Mouse (Mus musculus): ENCODE measurements around the gene Ints5. TPM values are rescaled to one million over a fixed set of nuclear protein-coding genes. Genes with fewer than 3 reads are reported as not detected.
A peak's percentile ranks its signal among the peaks of the same experiment; 100 is the strongest.

The Ints5 gene
- polyA plus RNA-seq, 1 experiment from 2014 or later, result 40.8 TPM

GRCm38 (mm10) chr19:8941136-8941514, 48.3 kb downstream of the Ints5 start:
- Histone ChIP-seq H3K4me1 (peaks cover 48% of the 10 kb centered on the region), H3K27me3 (replicated peaks) (no peaks in the 10 kb centered on the region), H3K4me3 (peak overlapping the region; percentile 97), H3K36me3 (peaks cover 69% of the 10 kb centered on the region), H3K9me3 (replicated peaks) (no peaks in the 10 kb centered on the region), H3K4me2 (peak overlapping the region; percentile 69), H3K27ac (peak overlapping the region; percentile 97), H3K9ac (peak overlapping the region; percentile 99)
- WGBS (ENCODE audit: insufficient replicate concordance), result 54% methylated on average over 10 of the region's 10 CpGs
- ATAC-seq, result 0 out of 2 replicates have a peak, but pooled peaks have one; percentile 2

- Histone ChIP-seq H3K36me3 (peaks cover 69% of the 10 kb centered on the region), H3K4me3 (peak within 1 kb of the TSS; percentile 97), H3K9ac (peak within 1 kb of the TSS; percentile 99), H3K4me1 (peaks cover 53% of the 10 kb centered on the region), H3K27me3 (replicated peaks) (no peaks in the 10 kb centered on the region), H3K27ac (peak within 1 kb of the TSS; percentile 97), H3K9me3 (replicated peaks) (no peaks in the 10 kb centered on the region), H3K4me2 (peak within 1 kb of the TSS; percentile 69)
- ATAC-seq, result peak; percentile 89
- WGBS (ENCODE audit: insufficient replicate concordance), result under 1% methylated on average over 64 of the region's 64 CpGs
Observed at GRCm38 (mm10) chr19:8941515-8942217, 48.9 kb downstream of the Ints5 start, which contains the start of gene Mta2. Mta2 (plus strand) TSS chr19:8941875.

- Histone ChIP-seq H3K4me2 (peak overlapping the region; percentile 69), H3K4me1 (peaks cover 59% of the 10 kb centered on the region)
Observed at GRCm38 (mm10) chr19:8942276-8942964, 49.6 kb downstream of the Ints5 start.

GRCm38 (mm10) chr19:8943047-8943446, 50.2 kb downstream of the Ints5 start:
- no peaks in the 10 kb centered on the region for H3K9me3 ChIP-seq (replicated peaks)
- H3K4me1 ChIP-seq, result peaks cover 66% of the 10 kb centered on the region
- WGBS (ENCODE audit: insufficient replicate concordance), result 32% methylated on average over 2 of the region's 2 CpGs

More at GRCm38 (mm10) chr19:8942276-8942964, 49.6 kb downstream of the Ints5 start:
- no peaks in the 10 kb centered on the region for H3K27me3 ChIP-seq (replicated peaks)
- H3K36me3 ChIP-seq, result peaks cover 68% of the 10 kb centered on the region
- peak overlapping the region; percentile 97 for H3K27ac ChIP-seq
- H3K9me3 ChIP-seq (replicated peaks), result no peaks in the 10 kb centered on the region
- ATAC-seq, result peak; percentile 20
- peak overlapping the region; percentile 99 for H3K9ac ChIP-seq
- WGBS (ENCODE audit: insufficient replicate concordance), result under 1% methylated on average over 46 of the region's 46 CpGs
- peak overlapping the region; percentile 97 for H3K4me3 ChIP-seq

GRCm38 (mm10) chr19:8944062-8944461, 51.3 kb downstream of the Ints5 start:
- Histone ChIP-seq H3K27ac (peak overlapping the region; percentile 97), H3K4me3 (peak overlapping the region; percentile 97), H3K4me2 (peak overlapping the region; percentile 69), H3K4me1 (peaks cover 67% of the 10 kb centered on the region), H3K27me3 (replicated peaks) (no peaks in the 10 kb centered on the region), H3K9ac (peak overlapping the region; percentile 99), H3K36me3 (peaks cover 70% of the 10 kb centered on the region), H3K9me3 (replicated peaks) (no peaks in the 10 kb centered on the region)
- WGBS (ENCODE audit: insufficient replicate concordance), result 14% methylated on average over 5 of the region's 5 CpGs
- peak; percentile 51 for ATAC-seq

More at GRCm38 (mm10) chr19:8943047-8943446, 50.2 kb downstream of the Ints5 start:
- Histone ChIP-seq H3K27me3 (replicated peaks) (no peaks in the 10 kb centered on the region), H3K36me3 (peaks cover 70% of the 10 kb centered on the region), H3K9ac (peak overlapping the region; percentile 99), H3K4me2 (peak overlapping the region; percentile 69), H3K27ac (peak overlapping the region; percentile 97), H3K4me3 (peak overlapping the region; percentile 97)
- no peak for ATAC-seq

- Histone ChIP-seq H3K27me3 (replicated peaks) (no peaks in the 10 kb centered on the region), H3K36me3 (peaks cover 71% of the 10 kb centered on the region), H3K27ac (peak overlapping the region; percentile 97), H3K9me3 (replicated peaks) (no peaks in the 10 kb centered on the region), H3K9ac (peak overlapping the region; percentile 99), H3K4me1 (peaks cover 67% of the 10 kb centered on the region), H3K4me3 (peak overlapping the region; percentile 30), H3K4me2 (peak overlapping the region; percentile 69)
- ATAC-seq, result no peak
- 25% methylated on average over 5 of the region's 5 CpGs for WGBS (ENCODE audit: insufficient replicate concordance)
Observed at GRCm38 (mm10) chr19:8944750-8945149, 51.9 kb downstream of the Ints5 start.

- ATAC-seq, result no peak
- Histone ChIP-seq H3K4me1 (peaks cover 65% of the 10 kb centered on the region), H3K9ac (peak overlapping the region; percentile 99; the same call in 1 of the 2 replicates), H3K27me3 (replicated peaks) (no peaks in the 10 kb centered on the region), H3K36me3 (peaks cover 73% of the 10 kb centered on the region), H3K9me3 (replicated peaks) (no peaks in the 10 kb centered on the region), H3K4me3 (peak overlapping the region; percentile 30), H3K27ac (peak overlapping the region; percentile 97), H3K4me2 (peak overlapping the region; percentile 69)
- WGBS (ENCODE audit: insufficient replicate concordance), result 81% methylated on average over 6 of the region's 6 CpGs
Observed at GRCm38 (mm10) chr19:8945251-8945650, 52.4 kb downstream of the Ints5 start.

- peak overlapping the region; percentile 76 for H3K27ac ChIP-seq
- H3K4me3 ChIP-seq, result peak overlapping the region; percentile 5; the same call in 1 of the 2 replicates
- H3K4me2 ChIP-seq, result peak overlapping the region; percentile 69
- H3K27me3 ChIP-seq (replicated peaks), result no peaks in the 10 kb centered on the region
- peak; percentile 58; the same call in 1 of the 2 replicates for ATAC-seq
- WGBS (ENCODE audit: insufficient replicate concordance), result 43% methylated on average over 7 of the region's 7 CpGs
- peak overlapping the region; percentile 50 for H3K9ac ChIP-seq
- no peaks in the 10 kb centered on the region for H3K9me3 ChIP-seq (replicated peaks)
- peaks cover 84% of the 10 kb centered on the region for H3K36me3 ChIP-seq
- peaks cover 61% of the 10 kb centered on the region for H3K4me1 ChIP-seq
Observed at GRCm38 (mm10) chr19:8946929-8947328, 54.1 kb downstream of the Ints5 start.

Small RNAs within 50 kb of the gene (microRNA-seq; reads per million reads assigned to microRNA genes)
- gene Mir5136, result 1.4 reads per million

Other genes with a start within 250 kb of the Ints5 start
- not detected in 2 replicates for gene Chrm1, start 229.2 kb upstream of the Ints5 start, polyA plus RNA-seq (2016; fragmentation: Nextera tagmentation; extraction: Ambion mirVana)
- 133 and 141 TPM in 2 replicates for gene Slc3a2, start 169.6 kb upstream of the Ints5 start, polyA plus RNA-seq (2016; fragmentation: Nextera tagmentation; extraction: Ambion mirVana)
- 87.1 and 95.9 TPM in 2 replicates for gene Wdr74, start 157.2 kb upstream of the Ints5 start, polyA plus RNA-seq (2016; fragmentation: Nextera tagmentation; extraction: Ambion mirVana)
- gene 1700092M07Rik, start 152.3 kb upstream of the Ints5 start, polyA plus RNA-seq (2016; fragmentation: Nextera tagmentation; extraction: Ambion mirVana), result 2.1 and 2.3 TPM in 2 replicates
- 56.2 and 58.4 TPM in 2 replicates for gene Stx5a, start 151.6 kb upstream of the Ints5 start, polyA plus RNA-seq (2016; fragmentation: Nextera tagmentation; extraction: Ambion mirVana)
- 116 and 130 TPM in 2 replicates for gene Nxf1, start 135.9 kb upstream of the Ints5 start, polyA plus RNA-seq (2016; fragmentation: Nextera tagmentation; extraction: Ambion mirVana)
- gene Tmem223, start 122.0 kb upstream of the Ints5 start, polyA plus RNA-seq (2016; fragmentation: Nextera tagmentation; extraction: Ambion mirVana), result 77.4 and 80.0 TPM in 2 replicates
- 99.1 and 104 TPM in 2 replicates for gene Tmem179b, start 118.5 kb upstream of the Ints5 start, polyA plus RNA-seq (2016; fragmentation: Nextera tagmentation; extraction: Ambion mirVana)
- gene Taf6l, start 106.6 kb upstream of the Ints5 start, polyA plus RNA-seq (2016; fragmentation: Nextera tagmentation; extraction: Ambion mirVana), result 21.8 and 23.1 TPM in 2 replicates
- 105 and 110 TPM in 2 replicates for gene Polr2g, start 94.4 kb upstream of the Ints5 start, polyA plus RNA-seq (2016; fragmentation: Nextera tagmentation; extraction: Ambion mirVana)
- gene Zbtb3, start 90.5 kb upstream of the Ints5 start, polyA plus RNA-seq (2016; fragmentation: Nextera tagmentation; extraction: Ambion mirVana), result 2.3 and 2.8 TPM in 2 replicates
- 29.6 and 31.6 TPM in 2 replicates for gene Ttc9c, start 73.7 kb upstream of the Ints5 start, polyA plus RNA-seq (2016; fragmentation: Nextera tagmentation; extraction: Ambion mirVana)
- 3.5 and 3.6 TPM in 2 replicates for gene Hnrnpul2, start 73.0 kb upstream of the Ints5 start, polyA plus RNA-seq (2016; fragmentation: Nextera tagmentation; extraction: Ambion mirVana)
- gene AC129217.1, start 63.2 kb upstream of the Ints5 start, polyA plus RNA-seq (2016; fragmentation: Nextera tagmentation; extraction: Ambion mirVana), result 0.26 TPM in 1 of 2 replicates, not detected in the other
- 37.0 and 45.2 TPM in 2 replicates for gene Bscl2, start 55.5 kb upstream of the Ints5 start, polyA plus RNA-seq (2016; fragmentation: Nextera tagmentation; extraction: Ambion mirVana)
- gene Gng3, start 53.8 kb upstream of the Ints5 start, polyA plus RNA-seq (2016; fragmentation: Nextera tagmentation; extraction: Ambion mirVana), result 0.62 and 0.65 TPM in 2 replicates
- 0.11 TPM in 1 of 2 replicates, not detected in the other for gene Lrrn4cl, start 42.2 kb upstream of the Ints5 start, polyA plus RNA-seq (2016; fragmentation: Nextera tagmentation; extraction: Ambion mirVana)
- gene Ubxn1, start 21.5 kb upstream of the Ints5 start, polyA plus RNA-seq (2016; fragmentation: Nextera tagmentation; extraction: Ambion mirVana), result 133 and 135 TPM in 2 replicates
- gene Uqcc3, start 12.1 kb upstream of the Ints5 start, polyA plus RNA-seq (2016; fragmentation: Nextera tagmentation; extraction: Ambion mirVana), result 40.6 and 43.4 TPM in 2 replicates
- 76.1 and 80.4 TPM in 2 replicates for gene Lbhd1, start 9.3 kb upstream of the Ints5 start, polyA plus RNA-seq (2016; fragmentation: Nextera tagmentation; extraction: Ambion mirVana)
- not detected in 2 replicates for gene Gm49403, start 9.1 kb upstream of the Ints5 start, polyA plus RNA-seq (2016; fragmentation: Nextera tagmentation; extraction: Ambion mirVana)
- gene 1810009A15Rik, start 4.2 kb upstream of the Ints5 start, polyA plus RNA-seq (2016; fragmentation: Nextera tagmentation; extraction: Ambion mirVana), result 107 and 111 TPM in 2 replicates
- gene Gm49416, start 4.1 kb upstream of the Ints5 start, polyA plus RNA-seq (2016; fragmentation: Nextera tagmentation; extraction: Ambion mirVana), result not detected in 2 replicates
- gene Ganab, start 5.1 kb downstream of the Ints5 start, polyA plus RNA-seq (2016; fragmentation: Nextera tagmentation; extraction: Ambion mirVana), result 61.9 TPM in 2 replicates
- 28.4 and 31.7 TPM in 2 replicates for gene B3gat3, start 27.4 kb downstream of the Ints5 start, polyA plus RNA-seq (2016; fragmentation: Nextera tagmentation; extraction: Ambion mirVana)
- gene Rom1, start 36.4 kb downstream of the Ints5 start, polyA plus RNA-seq (2016; fragmentation: Nextera tagmentation; extraction: Ambion mirVana), result 3.0 and 3.4 TPM in 2 replicates
- 21.3 and 23.0 TPM in 2 replicates for gene Eml3, start 36.5 kb downstream of the Ints5 start, polyA plus RNA-seq (2016; fragmentation: Nextera tagmentation; extraction: Ambion mirVana)
- 138 and 140 TPM in 2 replicates for gene Mta2, start 48.9 kb downstream of the Ints5 start, polyA plus RNA-seq (2016; fragmentation: Nextera tagmentation; extraction: Ambion mirVana)
- gene Tut1, start 60.8 kb downstream of the Ints5 start, polyA plus RNA-seq (2016; fragmentation: Nextera tagmentation; extraction: Ambion mirVana), result 26.0 and 27.7 TPM in 2 replicates
- 358 and 366 TPM in 2 replicates for gene Eef1g, start 74.0 kb downstream of the Ints5 start, polyA plus RNA-seq (2016; fragmentation: Nextera tagmentation; extraction: Ambion mirVana)
- 1.8 and 2.0 TPM in 2 replicates for gene Ahnak, start 96.3 kb downstream of the Ints5 start, polyA plus RNA-seq (2016; fragmentation: Nextera tagmentation; extraction: Ambion mirVana)
- gene Scgb1a1, start 195.0 kb downstream of the Ints5 start, polyA plus RNA-seq (2016; fragmentation: Nextera tagmentation; extraction: Ambion mirVana), result not detected in 2 replicates
- 13.2 and 13.6 TPM in 2 replicates for gene Asrgl1, start 242.6 kb downstream of the Ints5 start, polyA plus RNA-seq (2016; fragmentation: Nextera tagmentation; extraction: Ambion mirVana)